In the genomic region with DNA sequence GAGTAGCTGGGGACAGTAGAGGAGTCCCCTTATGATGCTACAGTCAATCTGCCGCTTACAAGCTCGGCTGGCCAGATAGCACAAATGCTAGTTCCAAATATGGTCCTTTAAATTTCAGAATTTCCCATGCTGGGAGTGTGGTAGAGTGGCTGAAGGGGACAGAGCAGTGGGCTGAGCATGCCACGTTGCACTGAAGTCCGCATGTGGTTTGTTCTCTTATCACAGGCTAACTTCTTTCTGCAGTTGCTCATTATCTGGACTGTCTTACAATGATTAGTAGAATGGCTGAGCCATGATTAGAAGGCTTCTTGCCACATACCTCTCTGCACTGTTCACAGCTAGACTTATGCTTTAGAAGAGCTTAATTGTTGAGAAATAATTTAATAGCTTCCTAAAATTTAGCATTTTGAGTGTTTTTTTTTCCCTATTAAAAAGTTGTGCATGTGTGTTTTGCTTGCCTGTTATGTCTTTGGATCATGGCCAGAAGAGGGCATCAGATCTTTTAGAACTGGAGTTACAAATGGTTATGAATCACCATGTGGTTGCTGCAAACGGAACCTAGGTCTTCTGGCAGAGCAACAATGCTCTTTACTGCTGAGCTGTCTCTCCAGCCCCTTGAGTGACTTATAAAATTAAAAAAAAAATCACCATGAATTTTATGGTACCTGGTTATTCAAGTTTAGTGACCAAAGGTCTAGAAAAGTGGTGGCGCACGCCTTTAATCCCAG, we compare ENCODE assay signal across 13 mouse cellular contexts. TPM values are rescaled to one million over a fixed set of nuclear protein-coding genes. Genes with fewer than 3 reads are reported as not detected.
A peak's percentile ranks its signal among the peaks of the same experiment; 100 is the strongest.
DNase-seq lines count a peak whose midpoint lies in the region; ATAC-seq and TF ChIP-seq lines count a peak whose summit lies in the region.
"Had no signal": no experiment of that assay in that cellular context is flagged by ENCODE, and none has a peak within 500 bp of the region (broad histone marks: within the 10 kb centered on the region; RNA-seq: fewer than 3 reads in every experiment).

No protein-coding gene starts in this region.

- 52% methylated on average over 7 of the region's 7 CpGs for WGBS in heart, embryonic 13.5 days
- 62% methylated on average over 7 of the region's 7 CpGs for WGBS in liver, postnatal 0 days (ENCODE audit: insufficient replicate concordance)

- H3K9ac ChIP-seq in heart, embryonic 13.5 days: no peak overlapping the region
- no peak overlapping the region for H3K9ac ChIP-seq in liver, postnatal 0 days (replicated peaks)
- H3K9ac ChIP-seq: lung, embryonic 14.5 days had no signal

- TF ChIP-seq EP300 in liver, postnatal 0 days (IDR thresholded peaks at IDR 0.05; ENCODE audit: low read depth): peak; percentile 93

- H3K9me3 ChIP-seq in heart, embryonic 13.5 days: no peaks in the 10 kb centered on the region
- no peaks in the 10 kb centered on the region for H3K9me3 ChIP-seq in liver, postnatal 0 days (ENCODE audit: low read length)

- H3K27ac ChIP-seq in heart, embryonic 13.5 days (replicated peaks): peak overlapping the region; percentile 52
- 0 out of 2 replicates have a peak overlapping the region, but pooled peaks have one; percentile 24 for H3K27ac ChIP-seq in liver, postnatal 0 days (ENCODE audit: low read depth)
- no peak overlapping the region for H3K27ac ChIP-seq in layer of hippocampus, adult 2 months

- H3K27me3 ChIP-seq in heart, embryonic 13.5 days (replicated peaks): no peaks in the 10 kb centered on the region
- no peaks in the 10 kb centered on the region for H3K27me3 ChIP-seq in liver, postnatal 0 days (ENCODE audit: insufficient read depth, low read length)
- H3K27me3 ChIP-seq: Patski had no signal

- H3K4me2 ChIP-seq in heart, embryonic 13.5 days: no peak overlapping the region
- no peak overlapping the region for H3K4me2 ChIP-seq in liver, postnatal 0 days (ENCODE audit: low read depth, low read length)
- H3K4me2 ChIP-seq: lung, embryonic 14.5 days had no signal

- no peak for ATAC-seq in heart, embryonic 13.5 days (ENCODE audit: extremely low read depth, insufficient number of reproducible peaks, low FRiP score, low TSS enrichment)
- ATAC-seq in erythroid progenitor cell, adult 5-6 weeks (replicated peaks; ENCODE audit: low FRiP score, poor library complexity, severe bottlenecking): peak; percentile 73
- peak; percentile 95 for ATAC-seq in liver, postnatal 0 days
- ATAC-seq: inflammation-experienced regulatory T-cells, adult 6 months; Patski had no signal

- no peak for DNase-seq in heart, postnatal 25 days (ENCODE audit: low spot score)
- peak; percentile 19 for DNase-seq in Muller cell, postnatal 12 days (ENCODE audit: inconsistent ontology term)
- DNase-seq in liver, postnatal 0 days: no peak
- no peak for DNase-seq in layer of hippocampus, adult 2 months (ENCODE audit: low spot score in 2 of 2)
- DNase-seq in T-cell, adult 2 months (ENCODE audit: low spot score): no peak
- DNase-seq: cerebellum, adult 9-10 months; kidney, postnatal 14 days; left cerebral cortex, postnatal 4 days; lung, embryonic 14.5 days had no signal

- H3K36me3 ChIP-seq in heart, embryonic 13.5 days: peaks cover 11% of the 10 kb centered on the region
- H3K36me3 ChIP-seq in liver, postnatal 0 days (replicated peaks; ENCODE audit: insufficient read depth, low read length): no peaks in the 10 kb centered on the region

- peaks cover 12% of the 10 kb centered on the region for H3K4me1 ChIP-seq in heart, embryonic 13.5 days
- H3K4me1 ChIP-seq in liver, postnatal 0 days (ENCODE audit: insufficient read depth): no peaks in the 10 kb centered on the region

- intact Hi-C loops in heart, postnatal 25 days (cut with DNase I): no loop called here

- TF ChIP-seq CTCF in liver, postnatal 0 days (IDR thresholded peaks at IDR 0.05; ENCODE audit: low read depth): no peak
- TF ChIP-seq CTCF in layer of hippocampus, adult 2 months (conservative IDR thresholded peaks at IDR 0.05): no peak

- H3K4me3 ChIP-seq in heart, embryonic 13.5 days: no peak overlapping the region
- no peak overlapping the region for H3K4me3 ChIP-seq in liver, postnatal 0 days (ENCODE audit: low read depth, low read length)
- no peak overlapping the region for H3K4me3 ChIP-seq in layer of hippocampus, adult 2 months

RNA-seq across cellular contexts. Expression of gene Plcb4, which starts 42.0 kb away (rescaled TPM):
- polyA plus RNA-seq in heart, embryonic 13.5 days (2015; fragmentation: Nextera tagmentation; extraction: Ambion mirVana): 26.0 and 27.3 TPM in 2 replicates
- total RNA-seq in heart, postnatal 25 days (2021): 10 to 100 TPM; 71.2 to 71.9 TPM
- 0.84 and 5.0 TPM in 2 replicates for total RNA-seq in erythroid progenitor cell, adult 5-6 weeks (2015; ENCODE audit: low replicate concordance)
- total RNA-seq in erythroid progenitor cell, adult 5-6 weeks (2017; ENCODE audit: low replicate concordance): 1.2 and 3.0 TPM in 2 replicates
- 2.3 and 2.8 TPM in 2 replicates for polyA plus RNA-seq in liver, postnatal 0 days (2015; fragmentation: Nextera tagmentation; extraction: Ambion mirVana)
- 10 to 100 TPM; 20.9 to 21.0 TPM for total RNA-seq in layer of hippocampus, adult 2 months (2021)
